15 mouse cellular contexts compared by ENCODE assay signal in the genomic region with DNA sequence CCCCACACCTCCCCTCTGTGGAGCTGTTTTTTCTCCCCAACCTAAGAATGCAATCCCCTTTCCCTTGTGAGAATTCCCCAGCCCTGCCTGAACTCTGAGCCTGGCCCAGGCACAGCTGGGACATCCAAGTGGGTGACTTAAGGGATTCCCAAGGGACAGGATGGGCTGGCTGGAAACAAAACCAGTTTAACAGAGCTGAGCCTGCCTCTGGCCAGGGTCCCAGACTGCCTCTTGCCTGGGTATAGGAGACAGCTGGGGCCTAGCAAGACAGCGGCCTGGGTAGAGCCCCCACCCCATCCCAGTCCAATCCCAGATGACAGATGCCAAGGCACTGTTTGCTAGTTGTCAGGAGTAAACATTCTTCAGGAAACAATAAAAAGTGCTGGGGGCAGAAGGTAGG. TPM values are rescaled to one million over a fixed set of nuclear protein-coding genes. Genes with fewer than 3 reads are reported as not detected.
DNase-seq lines count a peak whose midpoint lies in the region; TF ChIP-seq lines count a peak whose summit lies in the region.
"Had no signal": no experiment of that assay in that cellular context is flagged by ENCODE, and none has a peak within 500 bp of the region (broad histone marks: within the 10 kb centered on the region; RNA-seq: fewer than 3 reads in every experiment).

No protein-coding gene starts in this region.

- no peaks in the 10 kb centered on the region for H3K4me1 ChIP-seq in kidney, adult 2 months (ENCODE audit: control insufficient read depth, insufficient read depth, low read length)

- H3K27me3 ChIP-seq in kidney, adult 2 months (replicated peaks; ENCODE audit: control insufficient read depth, insufficient read depth, low read length) = no peaks in the 10 kb centered on the region

- H3K4me3 ChIP-seq in kidney, adult 2 months (ENCODE audit: insufficient read depth, low read depth, low read length) = no peak overlapping the region
- H3K4me3 ChIP-seq: liver, embryonic 13.5 days had no signal

- no peaks in the 10 kb centered on the region for H3K36me3 ChIP-seq in kidney, adult 2 months (ENCODE audit: control insufficient read depth, insufficient read depth, low read length)
- H3K36me3 ChIP-seq: G1E; liver, embryonic 13.5 days had no signal

- TF ChIP-seq POLR2A in kidney, adult 2 months (IDR thresholded peaks at IDR 0.05; ENCODE audit: low read depth, low read length) = no peak

- no peak overlapping the region for H3K27ac ChIP-seq in kidney, adult 2 months (ENCODE audit: insufficient read depth, low read depth, low read length)
- H3K27ac ChIP-seq: liver, embryonic 13.5 days had no signal

- DNase-seq in cerebellum, postnatal 14 days = peak; percentile 62 to 73
- DNase-seq in cerebellum, adult 11-12 months = no peak
- DNase-seq in kidney, adult 2 months = peak; percentile 27
- DNase-seq in kidney, adult 9 months = no peak
- peak; percentile 77 for DNase-seq in adipocyte (ENCODE audit: low spot score)
- peak; percentile 26 for DNase-seq in lung, postnatal 25 days (ENCODE audit: low spot score)
- no peak for DNase-seq in thymus, postnatal 14 days
- no peak for DNase-seq in cerebellum, adult 9-10 months
- DNase-seq: kidney, adult 18-20 months; liver, embryonic 13.5 days; right cerebral cortex, adult 18-20 months; thymus, postnatal 4 days had no signal

- 82% methylated on average over 1 of the region's 1 CpGs for WGBS in kidney, adult 2 months

- TF ChIP-seq CTCF in kidney, adult 2 months (conservative IDR thresholded peaks at IDR 0.05; ENCODE audit: insufficient read depth, insufficient read length, low read depth, low read length) = no peak

RNA-seq across cellular contexts. Expression of a gene that starts 15.9 kb away (rescaled TPM):
- polyA plus RNA-seq in kidney, adult 2 months (2012; rRNA removed) = 0.09 and 0.45 TPM in 2 replicates
- polyA plus RNA-seq: C2C12; liver, embryonic 13.5 days; neural tube, embryonic 11.5 days had no signal

RNA-seq across cellular contexts. Expression of a gene that starts 57.5 kb away (rescaled TPM):
- 0.58 and 1.3 TPM in 2 replicates for polyA plus RNA-seq in kidney, adult 2 months (2012; rRNA removed)
- polyA plus RNA-seq: C2C12, G1E had no signal

Comparison
In these comparisons a context has a peak if more than half of its experiments do, and no peak if none do; other contexts are left out.
1. DNase-seq: peak in cerebellum, postnatal 14 days (2 of 2), kidney, adult 2 months (single experiment), adipocyte (single experiment) and lung, postnatal 25 days (single experiment); none in cerebellum, adult 11-12 months (single experiment), kidney, adult 9 months (single experiment), thymus, postnatal 14 days (single experiment) and cerebellum, adult 9-10 months (single experiment).